Mouse (Mus musculus) neural tube, embryonic 15.5 days (tissue): Measurements from ENCODE around the gene Cfap299. TPM values are rescaled to one million over a fixed set of nuclear protein-coding genes. Genes with fewer than 3 reads are reported as not detected.

Experiments
- microRNA counts: library from miRNA; unstranded; fragments of <30 nt; microRNA quantifications from one replicate; lab custom pipeline; 2016
- microRNA-seq: library from miRNA; unstranded; fragments of <30 nt; microRNA quantifications from one replicate; pipeline ENCODE4, GENCODE M21; 2017
- polyA plus RNA-seq: library from polyadenylated mRNA; unstranded; fragments of >200 nt; fragmentation: Nextera tagmentation; extraction: Ambion mirVana; gene quantifications from 2 replicates; pipeline ENCODE4 v1.2.1, GENCODE M21; 2015

Cfap299 gene
- polyA plus RNA-seq, 1 experiment from 2014 or later, result 1.9 TPM

MicroRNAs within 50 kb of the gene (microRNA counts, 519-probe panel; counts per million panel counts)
- microRNA mmu-miR-703 (lab: Ali Mortazavi, UCI), result not detected

Small RNAs within 50 kb of the gene (microRNA-seq; reads per million reads assigned to microRNA genes)
- not detected for gene Mir703

Other genes starting within 250 kb of the Cfap299 start
- gene Prdm8, start 162.1 kb upstream of the Cfap299 start, polyA plus RNA-seq, result 3.6 and 3.9 TPM in 2 replicates
- 1.4 and 1.7 TPM in 2 replicates for gene Fgf5, start 75.1 kb upstream of the Cfap299 start, polyA plus RNA-seq
- gene Gm11111, start 223.4 kb downstream of the Cfap299 start, polyA plus RNA-seq, result not detected in 2 replicates